Mouse (Mus musculus): Measurements from ENCODE around the gene Kpna7. TPM values are rescaled to one million over a fixed set of nuclear protein-coding genes. Genes with fewer than 3 reads are reported as not detected.

Kpna7 gene
- polyA plus RNA-seq, 1 experiment = not detected

GRCm38 (mm10) chr5:144965639-144966351 is 118.0 kb downstream of the Kpna7 start, which contains the start of gene Smurf1:
Smurf1 (minus strand) TSS chr5:144965847.
- no peaks in the 10 kb centered on the region for H3K36me3 ChIP-seq (ENCODE audit: control insufficient read depth, insufficient read depth, low read length, poor library complexity, severe bottlenecking)
- TF ChIP-seq CTCF (IDR thresholded peaks at IDR 0.05; ENCODE audit: low read depth, low read length) (no peak), POLR2A (IDR thresholded peaks at IDR 0.05; ENCODE audit: insufficient read depth, low read length) (peak; percentile 10), EP300 (IDR thresholded peaks at IDR 0.05; ENCODE audit: insufficient read depth, low read depth, low read length) (0 out of 2 replicates have a peak, but pooled peaks have one; percentile 39)
- H3K9ac ChIP-seq (ENCODE audit: low read depth, poor library complexity, severe bottlenecking) = peak within 1 kb of the TSS; percentile 94
- no peak within 1 kb of the TSS; the same call in 1 of the 2 replicates for H3K27ac ChIP-seq (ENCODE audit: insufficient read depth, low read length)
- H3K4me1 ChIP-seq (ENCODE audit: control insufficient read depth, insufficient read depth, low read length) = peaks cover 2% of the 10 kb centered on the region
- no peaks in the 10 kb centered on the region for H3K9me3 ChIP-seq (replicated peaks; ENCODE audit: control insufficient read depth, insufficient read depth, low read length, poor library complexity, severe bottlenecking)
- H3K4me3 ChIP-seq (ENCODE audit: low read depth, low read length) = peak within 1 kb of the TSS; percentile 86
- H3K27me3 ChIP-seq (ENCODE audit: control insufficient read depth, insufficient read depth, low read length, poor library complexity, severe bottlenecking) = no peaks in the 10 kb centered on the region

DNA sequence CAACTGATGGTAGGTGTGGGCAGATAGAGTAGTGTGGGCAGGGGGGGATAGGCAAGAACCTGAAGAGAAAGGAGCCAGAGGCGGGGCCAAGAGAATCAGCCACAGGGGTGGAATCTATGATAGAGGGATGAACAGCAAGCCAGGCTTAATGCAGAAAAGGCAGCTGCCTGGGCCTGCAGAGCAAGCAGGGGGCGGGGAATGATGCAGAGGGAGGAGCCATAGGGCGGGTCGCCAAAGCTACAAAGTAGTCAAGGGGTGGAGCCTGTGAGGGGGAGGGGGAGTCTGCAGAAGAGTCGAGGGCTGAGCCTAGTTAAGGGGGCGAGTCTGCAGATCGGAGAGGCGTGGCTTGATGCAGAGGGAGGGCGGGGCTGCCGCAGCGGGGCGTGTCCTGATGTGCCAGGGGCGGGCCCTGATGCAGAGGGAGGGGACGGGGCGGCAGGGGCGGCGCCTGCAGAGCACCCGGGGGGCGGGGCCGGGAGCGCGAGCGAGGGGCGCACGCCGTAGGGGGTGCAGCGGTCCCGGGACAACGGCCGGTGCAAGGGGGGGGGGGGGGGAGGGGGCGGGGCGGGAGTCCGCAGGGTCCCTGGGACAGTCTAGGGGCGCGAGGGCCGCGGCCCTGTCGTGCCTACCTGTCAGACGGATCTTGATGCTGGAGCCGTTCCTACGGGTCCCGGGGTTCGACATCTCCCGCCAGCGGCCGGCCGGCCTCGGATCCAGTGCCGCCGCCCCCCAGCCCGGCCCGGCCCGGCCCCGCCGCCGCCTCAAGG is 118.8 kb downstream of the Kpna7 start:
- TF ChIP-seq CTCF (IDR thresholded peaks at IDR 0.05; ENCODE audit: low read depth, low read length) (no peak), POLR2A (IDR thresholded peaks at IDR 0.05; ENCODE audit: insufficient read depth, low read length) (no peak), EP300 (IDR thresholded peaks at IDR 0.05; ENCODE audit: insufficient read depth, low read depth, low read length) (no peak)
- peak overlapping the region; percentile 63 for H3K4me3 ChIP-seq (ENCODE audit: low read depth, low read length)
- H3K27me3 ChIP-seq (ENCODE audit: control insufficient read depth, insufficient read depth, low read length, poor library complexity, severe bottlenecking) = no peaks in the 10 kb centered on the region
- H3K36me3 ChIP-seq (ENCODE audit: control insufficient read depth, insufficient read depth, low read length, poor library complexity, severe bottlenecking) = no peaks in the 10 kb centered on the region
- H3K9me3 ChIP-seq (replicated peaks; ENCODE audit: control insufficient read depth, insufficient read depth, low read length, poor library complexity, severe bottlenecking) = no peaks in the 10 kb centered on the region
- H3K4me1 ChIP-seq (ENCODE audit: control insufficient read depth, insufficient read depth, low read length) = peaks cover 2% of the 10 kb centered on the region
- H3K9ac ChIP-seq (ENCODE audit: low read depth, poor library complexity, severe bottlenecking) = peak overlapping the region; percentile 94
- no peak overlapping the region; the same call in 1 of the 2 replicates for H3K27ac ChIP-seq (ENCODE audit: insufficient read depth, low read length)

GRCm38 (mm10) chr5:144964465-144964864 is 119.4 kb downstream of the Kpna7 start:
- no peaks in the 10 kb centered on the region for H3K9me3 ChIP-seq (replicated peaks; ENCODE audit: control insufficient read depth, insufficient read depth, low read length, poor library complexity, severe bottlenecking)
- 0 out of 2 replicates have a peak overlapping the region, but pooled peaks have one; percentile 3 for H3K9ac ChIP-seq (ENCODE audit: low read depth, poor library complexity, severe bottlenecking)
- H3K36me3 ChIP-seq (ENCODE audit: control insufficient read depth, insufficient read depth, low read length, poor library complexity, severe bottlenecking) = no peaks in the 10 kb centered on the region
- peak overlapping the region; percentile 38; the same call in 1 of the 2 replicates for H3K27ac ChIP-seq (ENCODE audit: insufficient read depth, low read length)
- peak overlapping the region; percentile 63 for H3K4me3 ChIP-seq (ENCODE audit: low read depth, low read length)
- TF ChIP-seq POLR2A (IDR thresholded peaks at IDR 0.05; ENCODE audit: insufficient read depth, low read length) = no peak
- no peak for TF ChIP-seq CTCF (IDR thresholded peaks at IDR 0.05; ENCODE audit: low read depth, low read length)
- no peak for TF ChIP-seq EP300 (IDR thresholded peaks at IDR 0.05; ENCODE audit: insufficient read depth, low read depth, low read length)
- H3K4me1 ChIP-seq (ENCODE audit: control insufficient read depth, insufficient read depth, low read length) = peaks cover 2% of the 10 kb centered on the region
- H3K27me3 ChIP-seq (ENCODE audit: control insufficient read depth, insufficient read depth, low read length, poor library complexity, severe bottlenecking) = no peaks in the 10 kb centered on the region

- TF ChIP-seq POLR2A (IDR thresholded peaks at IDR 0.05; ENCODE audit: insufficient read depth, low read length) = no peak
- no peak for TF ChIP-seq EP300 (IDR thresholded peaks at IDR 0.05; ENCODE audit: insufficient read depth, low read depth, low read length)
- TF ChIP-seq CTCF (IDR thresholded peaks at IDR 0.05; ENCODE audit: low read depth, low read length) = no peak
- H3K9ac ChIP-seq (ENCODE audit: low read depth, poor library complexity, severe bottlenecking) = no peak overlapping the region
- H3K27ac ChIP-seq (ENCODE audit: insufficient read depth, low read length) = 0 out of 2 replicates have a peak overlapping the region, but pooled peaks have one; percentile 9
- peak overlapping the region; percentile 63 for H3K4me3 ChIP-seq (ENCODE audit: low read depth, low read length)
- peaks cover 2% of the 10 kb centered on the region for H3K4me1 ChIP-seq (ENCODE audit: control insufficient read depth, insufficient read depth, low read length)
- no peaks in the 10 kb centered on the region for H3K27me3 ChIP-seq (ENCODE audit: control insufficient read depth, insufficient read depth, low read length, poor library complexity, severe bottlenecking)
- no peaks in the 10 kb centered on the region for H3K9me3 ChIP-seq (replicated peaks; ENCODE audit: control insufficient read depth, insufficient read depth, low read length, poor library complexity, severe bottlenecking)
- H3K36me3 ChIP-seq (ENCODE audit: control insufficient read depth, insufficient read depth, low read length, poor library complexity, severe bottlenecking) = no peaks in the 10 kb centered on the region
Observed at GRCm38 (mm10) chr5:144963817-144964261, 120.0 kb downstream of the Kpna7 start.

DNA sequence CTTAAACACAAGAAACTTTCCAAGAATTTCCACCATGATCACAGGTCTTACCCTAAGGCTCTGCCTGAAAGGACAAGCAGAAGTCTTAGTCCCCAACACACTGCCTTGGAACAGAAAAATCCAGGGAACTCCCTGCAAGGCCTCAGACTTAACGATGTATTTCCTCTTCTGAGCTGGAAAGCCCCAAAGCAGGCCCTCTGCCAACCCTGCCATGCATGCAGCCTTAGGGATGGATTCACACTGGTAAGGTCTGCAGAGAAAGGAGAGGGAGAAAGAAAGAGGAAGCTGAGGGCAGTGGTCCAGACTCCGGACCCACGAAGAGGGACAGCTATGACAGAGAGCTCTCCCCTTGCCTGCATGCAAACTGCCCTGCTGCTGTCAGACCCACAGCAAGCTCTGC is 120.4 kb downstream of the Kpna7 start:
- H3K9ac ChIP-seq (ENCODE audit: low read depth, poor library complexity, severe bottlenecking) = no peak overlapping the region
- TF ChIP-seq EP300 (IDR thresholded peaks at IDR 0.05; ENCODE audit: insufficient read depth, low read depth, low read length) (no peak), CTCF (IDR thresholded peaks at IDR 0.05; ENCODE audit: low read depth, low read length) (no peak), POLR2A (IDR thresholded peaks at IDR 0.05; ENCODE audit: insufficient read depth, low read length) (no peak)
- 0 out of 2 replicates have a peak overlapping the region, but pooled peaks have one; percentile 9 for H3K27ac ChIP-seq (ENCODE audit: insufficient read depth, low read length)
- no peaks in the 10 kb centered on the region for H3K27me3 ChIP-seq (ENCODE audit: control insufficient read depth, insufficient read depth, low read length, poor library complexity, severe bottlenecking)
- H3K9me3 ChIP-seq (replicated peaks; ENCODE audit: control insufficient read depth, insufficient read depth, low read length, poor library complexity, severe bottlenecking) = no peaks in the 10 kb centered on the region
- H3K4me1 ChIP-seq (ENCODE audit: control insufficient read depth, insufficient read depth, low read length) = peaks cover 2% of the 10 kb centered on the region
- peak overlapping the region; percentile 51 for H3K4me3 ChIP-seq (ENCODE audit: low read depth, low read length)
- H3K36me3 ChIP-seq (ENCODE audit: control insufficient read depth, insufficient read depth, low read length, poor library complexity, severe bottlenecking) = no peaks in the 10 kb centered on the region
